Mouse (Mus musculus) mesoderm, embryonic 11.5 days (tissue): ENCODE measurements around the gene Gm16442.
"Not testable (repeated sequence)": the region's sequence is repeated elsewhere in the genome, so short reads cannot be mapped to it uniquely, and the experiment has no call there.

ENCODE experiments used
- DNase-seq: peaks from one replicate; pipeline ENCODE4 v3.0.0-alpha.2; 2012; ENCODE audit warnings: low read depth, low spot score

Gene Gm16442

GRCm38 (mm10) chr7:20122479-20122878 lies at the start of gene Gm16442:
Gene Gm16442, minus strand, starts transcription at chr7:20122579.
- not testable (repeated sequence) for DNase-seq

GRCm38 (mm10) chr7:20168277-20168676 lies 45.9 kb upstream of the Gm16442 start, which contains the start of gene Vmn1r94:
Gene Vmn1r94, minus strand, starts transcription at chr7:20168377.
- not testable (repeated sequence) for DNase-seq

GRCm38 (mm10) chr7:20138988-20139387 lies 16.6 kb upstream of the Gm16442 start, which contains the start of gene Vmn1r93:
Gene Vmn1r93, minus strand, starts transcription at chr7:20139088.
- DNase-seq: not testable (repeated sequence)

- not testable (repeated sequence) for DNase-seq
Measured at GRCm38 (mm10) chr7:20099380-20099779, 23.0 kb downstream of the Gm16442 start, which contains the start of gene Vmn1r91. Gene Vmn1r91, plus strand, starts transcription at chr7:20099680.

GRCm38 (mm10) chr7:20078118-20078517 lies 44.3 kb downstream of the Gm16442 start:
- not testable (repeated sequence) for DNase-seq
